Mouse (Mus musculus) heart, postnatal 0 days (tissue): ENCODE results near the gene Tmem205. TPM values are rescaled to one million over a fixed set of nuclear protein-coding genes. Genes with fewer than 3 reads are reported as not detected.
A peak's percentile ranks its signal among the peaks of the same experiment; 100 is the strongest.

Experiments
- ATAC-seq: fragments of 200-750 bp; cut with Nextera tagmentation; 2 replicates; pipeline ENCODE4 v1.8.0; 2017; ENCODE audit warnings: low read depth, moderate number of reproducible peaks, moderate library complexity; ENCODE audit not compliant: insufficient read depth
- DNase-seq: peaks from one replicate; pipeline ENCODE4 v3.0.0-alpha.2; 2016; ENCODE audit warnings: low spot score
- H3K27ac ChIP-seq: fragments of 300-500 bp; sonication (generic); 2 replicates; pipeline ENCODE4 v1.5.1; 2014; ENCODE audit warnings: low read depth, mild to moderate bottlenecking
- H3K27me3 ChIP-seq: fragments of 300-500 bp; sonication (generic); 2 replicates; pipeline ENCODE4 v1.6.1; 2014; ENCODE audit warnings: low read length, mixed read lengths; ENCODE audit not compliant: control insufficient read depth, insufficient read depth
- H3K36me3 ChIP-seq: fragments of 300-500 bp; sonication (generic); replicated peaks from 2 replicates; pipeline ENCODE4 v1.6.1; 2014; ENCODE audit warnings: low read length, mixed read lengths; ENCODE audit not compliant: control insufficient read depth, insufficient read depth
- H3K4me1 ChIP-seq: fragments of 300-500 bp; sonication (generic); 2 replicates; pipeline ENCODE4 v1.6.1; 2014; ENCODE audit warnings: antibody characterized with exemption; ENCODE audit not compliant: control insufficient read depth, insufficient read depth
- H3K4me2 ChIP-seq: fragments of 300-500 bp; sonication (generic); 2 replicates; pipeline ENCODE4 v1.6.1; 2014; ENCODE audit warnings: low read depth, mild to moderate bottlenecking, low read length, moderate library complexity
- H3K4me3 ChIP-seq: fragments of 300-500 bp; sonication (generic); 2 replicates; pipeline ENCODE4 v1.5.1; 2014; ENCODE audit warnings: low read depth, low read length
- H3K9ac ChIP-seq: fragments of 300-500 bp; sonication (generic); replicated peaks from 2 replicates; pipeline ENCODE4 v1.6.1; 2014; ENCODE audit warnings: low read depth, low read length, mixed read lengths
- H3K9me3 ChIP-seq: fragments of 300-500 bp; sonication (generic); replicated peaks from 2 replicates; pipeline ENCODE4 v1.6.1; 2016; ENCODE audit warnings: low read length; ENCODE audit not compliant: control insufficient read depth
- CTCF ChIP-seq: IDR thresholded peaks from 2 replicates; pipeline ENCODE4 v1.5.1; 2016; ENCODE audit warnings: antibody characterized with exemption, control low read depth, low read depth
- EP300 ChIP-seq: IDR thresholded peaks from 2 replicates; pipeline ENCODE4 v1.6.1; 2016; ENCODE audit warnings: antibody characterized with exemption, low read depth
- WGBS: fragments of 180-500 bp; shearing (Covaris S2); extraction: QIAGEN DNeasy Blood & Tissue Kit; methylation state at CpG from one replicate; pipeline ENCODE4 v1.1.7; 2014; 5-methylcytosine and 5-hydroxymethylcytosine counted together
- polyA plus RNA-seq: library from polyadenylated mRNA; unstranded; fragments of >200 nt; fragmentation: Nextera tagmentation; extraction: Ambion mirVana; gene quantifications from 2 replicates; pipeline ENCODE4 v1.2.1, GENCODE M21; 2015
- total RNA-seq: library from RNA; depleted of rRNA; stranded (reverse); fragments of >200 nt; gene quantifications from 2 replicates; pipeline ENCODE4 v1.2.3, GENCODE M21; 2014; ENCODE audit warnings: low replicate concordance

Gene Tmem205
- total and polyA plus RNA-seq, 2 experiments from 2014 or later, result 44.8 to 53.9 TPM

DNA sequence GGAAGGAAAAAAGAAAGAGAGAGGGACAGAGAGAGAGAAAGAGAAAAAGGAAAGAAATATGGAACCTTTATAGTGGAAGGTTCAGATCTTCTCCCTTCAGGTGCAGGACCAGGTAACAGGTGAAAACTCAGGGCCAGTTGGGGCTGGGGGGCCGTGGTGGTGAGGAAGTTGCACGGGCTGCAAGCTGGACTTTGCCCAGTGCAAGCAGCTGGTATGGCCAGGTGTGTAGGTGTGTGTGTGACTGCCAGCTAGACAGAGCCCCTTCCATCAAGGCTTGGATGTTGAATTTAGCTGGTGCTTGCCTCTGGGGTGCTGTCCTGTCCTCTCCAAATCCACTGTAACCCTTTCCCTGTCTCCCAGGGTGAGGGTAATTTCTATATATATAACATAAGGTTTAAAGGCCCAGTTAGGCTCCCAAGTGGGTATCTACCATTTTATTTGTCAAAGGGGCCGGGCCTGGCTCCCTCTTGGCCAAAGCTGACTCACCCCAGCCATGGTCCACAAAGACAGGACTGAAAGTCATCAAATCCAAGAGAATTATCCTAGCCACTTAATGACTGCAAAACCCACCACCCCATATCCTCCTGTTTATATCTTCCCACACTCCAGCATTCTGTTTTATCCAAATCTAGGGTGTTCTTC lies 10.4 kb downstream of the Tmem205 start:
- Histone ChIP-seq H3K9me3 (no peaks in the 10 kb centered on the region), H3K36me3 (no peaks in the 10 kb centered on the region), H3K27me3 (no peaks in the 10 kb centered on the region), H3K9ac (no peak overlapping the region), H3K27ac (no peak overlapping the region), H3K4me2 (peak overlapping the region; percentile 94), H3K4me1 (no peaks in the 10 kb centered on the region), H3K4me3 (peak overlapping the region; percentile 63)
- WGBS, result 73% methylated on average over 3 of the region's 3 CpGs
- TF ChIP-seq CTCF, result no peak
- no peak for TF ChIP-seq EP300
- DNase-seq (no peak), ATAC-seq (no peak)

DNA sequence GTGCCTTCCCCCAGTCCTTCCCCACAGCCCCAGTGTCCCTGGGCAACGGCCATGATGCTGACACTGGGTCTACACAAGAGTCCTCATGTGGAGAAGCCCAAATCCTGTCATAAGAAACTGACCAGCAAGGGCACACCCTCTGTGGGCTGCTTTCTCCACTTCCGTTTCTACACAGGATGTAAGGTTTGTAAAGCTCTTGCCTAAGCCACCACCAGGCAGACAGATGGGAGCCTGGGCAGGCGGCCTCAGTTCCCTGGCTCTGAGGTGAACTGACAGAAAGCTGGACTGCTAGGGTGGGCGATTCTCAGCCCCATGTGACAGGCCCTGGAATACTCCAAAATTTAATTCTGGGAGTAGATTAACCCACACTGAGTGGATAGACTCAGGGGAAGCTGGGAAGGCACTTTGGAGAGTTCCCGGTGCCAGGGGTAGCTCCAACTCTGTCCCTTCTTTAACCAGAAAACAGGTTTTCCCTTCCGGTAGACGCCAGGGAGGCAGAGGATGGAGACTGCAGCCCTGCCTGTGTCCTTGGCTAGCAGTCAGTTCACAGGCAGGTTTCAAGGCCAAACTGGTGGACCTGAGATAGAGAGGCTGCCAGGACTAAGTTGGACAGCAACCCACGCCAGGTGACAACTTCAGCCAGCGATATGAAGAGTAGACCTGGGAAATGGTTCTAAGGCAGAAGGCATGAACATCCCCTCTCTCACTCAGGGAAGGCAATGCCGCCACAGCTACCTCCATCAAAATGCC lies 17.7 kb downstream of the Tmem205 start:
- H3K4me3 ChIP-seq, result no peak overlapping the region
- no peak overlapping the region for H3K27ac ChIP-seq
- 69% methylated on average over 10 of the region's 10 CpGs for WGBS
- no peaks in the 10 kb centered on the region for H3K4me1 ChIP-seq
- H3K36me3 ChIP-seq, result no peaks in the 10 kb centered on the region
- H3K4me2 ChIP-seq, result no peak overlapping the region
- H3K9ac ChIP-seq, result no peak overlapping the region
- H3K27me3 ChIP-seq, result no peaks in the 10 kb centered on the region
- ATAC-seq, result no peak
- no peaks in the 10 kb centered on the region for H3K9me3 ChIP-seq
- no peak for DNase-seq
- TF ChIP-seq CTCF (no peak), EP300 (no peak)

DNA sequence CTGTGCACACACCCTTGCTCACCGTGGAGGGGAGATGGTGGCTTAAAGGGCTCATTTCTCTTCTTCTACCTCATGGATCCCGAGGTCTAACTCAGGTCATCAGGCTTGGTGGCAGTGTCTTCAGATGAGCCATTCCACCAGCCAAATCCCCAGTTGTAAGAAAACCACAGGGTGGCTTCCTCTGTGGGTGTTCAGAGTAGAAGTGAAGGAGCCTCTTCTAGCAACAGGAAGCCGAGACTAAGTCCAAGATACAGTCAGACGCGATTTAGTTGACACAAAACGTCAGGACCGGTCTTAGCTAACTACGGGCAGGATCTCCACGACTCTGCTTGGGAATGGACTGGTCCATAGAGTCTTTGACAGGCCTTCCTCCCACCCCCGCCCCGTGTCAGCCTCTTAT lies 19.1 kb downstream of the Tmem205 start:
- ATAC-seq (no peak), DNase-seq (no peak)
- H3K4me2 ChIP-seq, result no peak overlapping the region
- no peaks in the 10 kb centered on the region for H3K27me3 ChIP-seq
- WGBS, result 57% methylated on average over 11 of the region's 11 CpGs
- H3K9ac ChIP-seq, result no peak overlapping the region
- H3K36me3 ChIP-seq, result no peaks in the 10 kb centered on the region
- TF ChIP-seq CTCF (no peak), EP300 (no peak)
- no peaks in the 10 kb centered on the region for H3K4me1 ChIP-seq
- no peaks in the 10 kb centered on the region for H3K9me3 ChIP-seq
- H3K27ac ChIP-seq, result no peak overlapping the region
- H3K4me3 ChIP-seq, result no peak overlapping the region

DNA sequence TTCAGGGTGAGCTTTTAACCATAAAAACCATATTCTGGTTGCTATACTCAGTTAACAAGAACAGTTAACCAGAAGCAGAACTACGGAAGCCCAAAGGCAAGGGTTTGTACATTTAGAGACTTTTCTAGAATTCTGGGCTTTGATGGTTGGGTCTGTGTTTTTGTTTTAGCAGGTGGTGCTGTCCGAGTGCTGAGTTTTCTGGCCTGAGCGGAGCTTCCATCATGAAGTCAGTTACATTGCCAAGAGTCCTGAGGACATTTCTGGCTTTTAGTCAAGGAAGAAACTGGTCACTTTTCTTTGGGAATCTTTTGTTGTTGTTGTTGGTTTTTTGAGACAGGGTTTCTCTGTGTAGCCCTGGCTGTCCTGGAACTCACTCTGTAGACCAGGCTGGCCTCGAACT lies 23.3 kb downstream of the Tmem205 start:
- no peak overlapping the region for H3K27ac ChIP-seq
- H3K4me1 ChIP-seq, result no peaks in the 10 kb centered on the region
- TF ChIP-seq CTCF (no peak), EP300 (no peak)
- no peak overlapping the region for H3K4me3 ChIP-seq
- no peak for ATAC-seq
- no peak for DNase-seq
- H3K9ac ChIP-seq, result no peak overlapping the region
- WGBS, result 70% methylated on average over 4 of the region's 4 CpGs
- no peak overlapping the region for H3K4me2 ChIP-seq
- 0 out of 2 replicates have a peak, but pooled peaks cover 6% of the 10 kb centered on the region for H3K27me3 ChIP-seq
- no peaks in the 10 kb centered on the region for H3K36me3 ChIP-seq
- H3K9me3 ChIP-seq, result no peaks in the 10 kb centered on the region

DNA sequence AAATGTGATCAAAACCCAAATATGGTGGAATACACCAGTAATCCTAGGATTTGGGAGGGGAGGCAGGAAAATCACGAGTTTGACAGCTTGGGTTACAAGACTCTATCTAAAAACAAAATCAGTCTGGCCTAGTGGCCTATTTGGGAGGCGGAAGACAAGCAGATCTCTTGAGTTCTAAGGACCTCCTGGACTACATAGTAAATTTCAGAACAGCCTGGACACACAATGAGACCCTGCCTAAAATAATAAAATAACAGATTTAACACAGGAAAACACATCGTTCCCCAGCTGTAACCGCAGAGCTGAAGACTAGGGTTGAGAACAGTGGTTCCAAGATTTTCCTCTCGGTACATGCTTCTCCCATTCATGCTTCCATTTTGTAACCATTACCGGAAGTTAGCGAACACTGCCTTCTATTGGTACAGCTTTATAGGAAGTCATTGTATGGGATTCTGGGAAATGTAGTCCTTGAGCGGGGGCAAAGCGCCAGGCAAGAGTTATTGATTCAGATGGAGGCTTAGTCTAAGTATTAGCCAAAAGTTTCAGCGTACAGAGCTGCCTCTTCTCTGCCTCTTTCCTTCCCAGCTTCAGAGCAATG lies 26.0 kb downstream of the Tmem205 start:
- Histone ChIP-seq H3K4me1 (no peaks in the 10 kb centered on the region), H3K4me3 (peak overlapping the region; percentile 29), H3K27ac (no peak overlapping the region), H3K4me2 (peak overlapping the region; percentile 51), H3K36me3 (no peaks in the 10 kb centered on the region), H3K27me3 (0 out of 2 replicates have a peak, but pooled peaks cover 6% of the 10 kb centered on the region), H3K9ac (no peak overlapping the region), H3K9me3 (no peaks in the 10 kb centered on the region)
- DNase-seq, result peak; percentile 87
- ATAC-seq, result peak; percentile 83
- 11% methylated on average over 10 of the region's 10 CpGs for WGBS
- TF ChIP-seq CTCF, result 0 out of 2 replicates have a peak, but pooled peaks have one; percentile 17
- TF ChIP-seq EP300, result no peak
